Mouse (Mus musculus) stomach, embryonic 15.5 days (tissue): Measurements from ENCODE around the gene Slc41a2. TPM values are rescaled to one million over a fixed set of nuclear protein-coding genes. Genes with fewer than 3 reads are reported as not detected.

ENCODE experiments used
- ATAC-seq: fragments of 200-750 bp; cut with Nextera tagmentation; 2 replicates; pipeline ENCODE4 v1.8.0; 2017; ENCODE audit warnings: low read depth, moderate number of reproducible peaks, moderate TSS enrichment; ENCODE audit not compliant: insufficient read depth, low FRiP score
- H3K27ac ChIP-seq: fragments of 300-500 bp; sonication (generic); 2 replicates; pipeline ENCODE4 v1.5.1; 2015; ENCODE audit warnings: mild to moderate bottlenecking, inconsistent platforms
- H3K27me3 ChIP-seq: fragments of 300-500 bp; sonication (generic); replicated peaks from 2 replicates; pipeline ENCODE4 v1.6.1; 2015; ENCODE audit warnings: inconsistent platforms
- H3K36me3 ChIP-seq: fragments of 300-500 bp; sonication (generic); 2 replicates; pipeline ENCODE4 v1.6.1; 2015; ENCODE audit warnings: inconsistent platforms
- H3K4me1 ChIP-seq: fragments of 300-500 bp; sonication (generic); 2 replicates; pipeline ENCODE4 v1.6.1; 2015; ENCODE audit warnings: inconsistent platforms
- H3K4me2 ChIP-seq: fragments of 300-500 bp; sonication (generic); 2 replicates; pipeline ENCODE4 v1.6.1; 2015; ENCODE audit warnings: mild to moderate bottlenecking, inconsistent platforms
- H3K4me3 ChIP-seq: fragments of 300-500 bp; sonication (generic); replicated peaks from 2 replicates; pipeline ENCODE4 v1.5.1; 2015; ENCODE audit warnings: inconsistent platforms
- H3K9ac ChIP-seq: fragments of 300-500 bp; sonication (generic); 2 replicates; pipeline ENCODE4 v1.6.1; 2015; ENCODE audit warnings: inconsistent platforms
- H3K9me3 ChIP-seq: fragments of 300-500 bp; sonication (generic); 2 replicates; pipeline ENCODE4 v1.6.1; 2016; ENCODE audit warnings: inconsistent platforms
- WGBS: fragments of 180-500 bp; shearing (Covaris S2); methylation state at CpG from one replicate; pipeline ENCODE4 v1.1.7; 2015; 5-methylcytosine and 5-hydroxymethylcytosine counted together
- polyA plus RNA-seq: library from polyadenylated mRNA; unstranded; fragments of >200 nt; fragmentation: Nextera tagmentation; extraction: Ambion mirVana; gene quantifications from 2 replicates; pipeline ENCODE4 v1.2.1, GENCODE M21; 2015

Gene Slc41a2
- polyA plus RNA-seq, 1 experiment from 2014 or later, result 1.4 TPM

DNA sequence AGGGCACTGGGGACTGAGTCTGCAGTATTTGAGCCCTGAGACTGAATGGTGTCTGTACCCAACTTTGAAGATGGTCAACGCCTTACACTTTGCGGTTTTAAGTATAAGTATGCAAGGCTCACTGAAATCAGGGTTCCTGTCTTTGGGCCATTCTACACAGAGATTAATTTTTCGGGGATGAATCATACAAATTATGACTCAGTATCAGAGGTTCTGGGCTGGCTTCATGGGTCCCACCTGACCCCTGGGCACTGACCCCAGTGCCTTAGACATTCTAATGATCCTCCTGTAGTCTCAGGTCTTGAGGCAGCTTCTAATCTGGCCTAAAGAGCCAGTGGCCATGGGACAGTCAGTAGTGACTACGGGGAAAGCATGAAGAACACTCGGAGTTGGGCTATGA is 148.6 kb downstream of the Slc41a2 start:
- H3K9ac ChIP-seq, result no peak overlapping the region
- H3K4me1 ChIP-seq, result peaks cover 10% of the 10 kb centered on the region
- WGBS, result 90% methylated on average over 5 of the region's 5 CpGs
- H3K27me3 ChIP-seq, result no peaks in the 10 kb centered on the region; the same call in 1 of the 2 replicates
- ATAC-seq, result no peak
- no peak overlapping the region for H3K4me2 ChIP-seq
- no peaks in the 10 kb centered on the region for H3K9me3 ChIP-seq
- H3K27ac ChIP-seq, result no peak overlapping the region
- no peaks in the 10 kb centered on the region for H3K36me3 ChIP-seq
- H3K4me3 ChIP-seq, result no peak overlapping the region

DNA sequence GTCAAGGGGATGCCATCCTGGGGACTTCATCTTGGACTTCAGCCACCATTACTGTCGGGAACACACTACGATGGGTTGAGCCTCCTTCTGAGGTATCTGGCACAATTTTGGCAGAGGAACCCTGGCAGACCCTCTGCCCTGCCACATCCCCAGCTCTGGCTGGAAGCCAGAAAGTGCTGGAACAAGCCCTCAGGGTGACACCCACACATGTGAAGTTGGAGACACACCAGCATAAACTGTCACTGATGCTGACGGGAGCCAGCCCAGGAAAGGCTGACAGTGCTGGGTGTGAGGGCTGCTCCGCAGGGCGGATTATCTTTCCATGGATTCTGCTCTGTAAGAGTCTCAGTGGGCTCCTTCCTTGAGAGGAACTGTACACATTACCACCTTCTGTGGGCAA is 150.7 kb downstream of the Slc41a2 start:
- WGBS, result 62% methylated on average over 5 of the region's 5 CpGs
- Histone ChIP-seq H3K4me1 (peaks cover 19% of the 10 kb centered on the region), H3K27me3 (no peaks in the 10 kb centered on the region), H3K9ac (no peak overlapping the region), H3K9me3 (no peaks in the 10 kb centered on the region), H3K27ac (no peak overlapping the region), H3K4me2 (no peak overlapping the region), H3K4me3 (no peak overlapping the region), H3K36me3 (no peaks in the 10 kb centered on the region)
- no peak for ATAC-seq

- Histone ChIP-seq H3K4me2 (no peak overlapping the region), H3K36me3 (no peaks in the 10 kb centered on the region), H3K27ac (no peak overlapping the region), H3K4me3 (no peak overlapping the region), H3K9ac (no peak overlapping the region), H3K4me1 (peaks cover 19% of the 10 kb centered on the region), H3K27me3 (no peaks in the 10 kb centered on the region), H3K9me3 (no peaks in the 10 kb centered on the region)
- no peak for ATAC-seq
- whole genome bisulfite sequencing, result 86% methylated on average over 8 of the region's 8 CpGs
These were observed 151.5 kb downstream of the Slc41a2 start for GRCm38 (mm10) chr10:83186167-83186566.

- no peak overlapping the region for H3K9ac ChIP-seq
- no peaks in the 10 kb centered on the region for H3K9me3 ChIP-seq
- H3K27me3 ChIP-seq, result no peaks in the 10 kb centered on the region
- H3K4me3 ChIP-seq, result no peak overlapping the region
- no peak overlapping the region for H3K4me2 ChIP-seq
- peaks cover 19% of the 10 kb centered on the region for H3K4me1 ChIP-seq
- 84% methylated on average over 6 of the region's 6 CpGs for WGBS
- ATAC-seq, result no peak
- H3K27ac ChIP-seq, result no peak overlapping the region
- no peaks in the 10 kb centered on the region for H3K36me3 ChIP-seq
These were observed 152.6 kb downstream of the Slc41a2 start for GRCm38 (mm10) chr10:83185121-83185520.

- H3K27ac ChIP-seq, result 0 out of 2 replicates have a peak overlapping the region, but pooled peaks have one; percentile 31
- WGBS, result 53% methylated on average over 7 of the region's 7 CpGs
These were observed 153.1 kb downstream of the Slc41a2 start for GRCm38 (mm10) chr10:83184480-83185069.

GRCm38 (mm10) chr10:83183634-83184479 is 153.8 kb downstream of the Slc41a2 start:
- Histone ChIP-seq H3K27ac (0 out of 2 replicates have a peak overlapping the region, but pooled peaks have one; percentile 31), H3K9ac (no peak overlapping the region), H3K4me2 (no peak overlapping the region), H3K4me3 (no peak overlapping the region), H3K9me3 (no peaks in the 10 kb centered on the region), H3K4me1 (peaks cover 19% of the 10 kb centered on the region), H3K36me3 (no peaks in the 10 kb centered on the region), H3K27me3 (no peaks in the 10 kb centered on the region)
- no peak for ATAC-seq
- WGBS, result 47% methylated on average over 12 of the region's 12 CpGs

More at GRCm38 (mm10) chr10:83184480-83185069, 153.1 kb downstream of the Slc41a2 start:
- H3K9me3 ChIP-seq, result no peaks in the 10 kb centered on the region
- no peak overlapping the region for H3K4me2 ChIP-seq
- H3K4me3 ChIP-seq, result no peak overlapping the region
- no peaks in the 10 kb centered on the region for H3K27me3 ChIP-seq
- H3K36me3 ChIP-seq, result no peaks in the 10 kb centered on the region
- H3K9ac ChIP-seq, result no peak overlapping the region
- ATAC-seq, result no peak
- H3K4me1 ChIP-seq, result peaks cover 19% of the 10 kb centered on the region

GRCm38 (mm10) chr10:83182573-83182960 is 155.1 kb downstream of the Slc41a2 start:
- no peaks in the 10 kb centered on the region for H3K27me3 ChIP-seq
- H3K4me1 ChIP-seq, result peaks cover 19% of the 10 kb centered on the region
- H3K9ac ChIP-seq, result no peak overlapping the region
- no peak overlapping the region for H3K4me3 ChIP-seq
- no peak for ATAC-seq
- no peaks in the 10 kb centered on the region for H3K36me3 ChIP-seq
- WGBS, result 36% methylated on average over 8 of the region's 8 CpGs
- H3K9me3 ChIP-seq, result no peaks in the 10 kb centered on the region
- no peak overlapping the region for H3K4me2 ChIP-seq
- no peak overlapping the region for H3K27ac ChIP-seq

- no peaks in the 10 kb centered on the region for H3K36me3 ChIP-seq
- no peak overlapping the region for H3K27ac ChIP-seq
- peaks cover 22% of the 10 kb centered on the region for H3K4me1 ChIP-seq
- no peak overlapping the region for H3K4me2 ChIP-seq
- H3K4me3 ChIP-seq, result no peak overlapping the region
- H3K9me3 ChIP-seq, result no peaks in the 10 kb centered on the region
- H3K9ac ChIP-seq, result no peak overlapping the region
- WGBS, result 76% methylated on average over 15 of the region's 15 CpGs
- no peaks in the 10 kb centered on the region for H3K27me3 ChIP-seq
- no peak for ATAC-seq
These were observed 155.7 kb downstream of the Slc41a2 start for GRCm38 (mm10) chr10:83181831-83182572.

Other genes starting within 250 kb of the Slc41a2 start
- 0.63 and 0.64 TPM in 2 replicates for gene D10Wsu102e, start 22.3 kb upstream of the Slc41a2 start, polyA plus RNA-seq
- gene Aldh1l2, start 196.3 kb upstream of the Slc41a2 start, polyA plus RNA-seq, result 2.4 and 2.7 TPM in 2 replicates
- 35.7 and 39.1 TPM in 2 replicates for gene Washc4, start 205.9 kb upstream of the Slc41a2 start, polyA plus RNA-seq